Mouse (Mus musculus): ENCODE results near the gene Nap1l4. TPM values are rescaled to one million over a fixed set of nuclear protein-coding genes. Genes with fewer than 3 reads are reported as not detected.

Nap1l4 gene
- polyA plus RNA-seq (2014; fragmentation: Nextera tagmentation; extraction: Ambion mirVana): 179 and 180 TPM in 2 replicates

DNA sequence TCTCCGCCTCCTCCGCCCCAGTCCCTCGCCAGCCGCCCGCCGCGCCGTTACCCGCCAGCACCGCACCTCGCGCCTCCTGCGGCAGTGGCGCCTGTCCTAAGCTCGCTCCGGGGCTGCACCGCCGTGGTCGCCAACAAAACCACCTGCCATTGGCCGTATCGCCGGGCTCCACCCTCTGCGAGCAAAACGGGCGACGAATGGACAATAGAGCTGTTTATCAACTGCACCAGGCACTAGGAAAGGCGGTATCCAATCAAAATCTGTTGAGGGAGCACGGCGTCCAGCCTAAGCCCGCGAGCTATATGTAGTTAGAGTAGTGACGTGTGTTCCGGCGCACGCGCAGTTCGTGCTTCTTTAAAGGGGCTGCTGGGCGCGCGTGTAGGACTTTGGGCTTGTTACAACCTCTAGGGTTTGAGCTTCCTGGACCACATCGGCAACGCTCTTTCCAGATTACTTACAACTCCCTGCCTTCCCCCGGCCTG, at the start of gene Nap1l4:
TSS of gene Nap1l4 (minus strand) at position 131 of the 482 bp plus-strand sequence.
- ATAC-seq: peak; percentile 99
- WGBS: under 1% methylated on average over 40 of the region's 43 CpGs

DNA sequence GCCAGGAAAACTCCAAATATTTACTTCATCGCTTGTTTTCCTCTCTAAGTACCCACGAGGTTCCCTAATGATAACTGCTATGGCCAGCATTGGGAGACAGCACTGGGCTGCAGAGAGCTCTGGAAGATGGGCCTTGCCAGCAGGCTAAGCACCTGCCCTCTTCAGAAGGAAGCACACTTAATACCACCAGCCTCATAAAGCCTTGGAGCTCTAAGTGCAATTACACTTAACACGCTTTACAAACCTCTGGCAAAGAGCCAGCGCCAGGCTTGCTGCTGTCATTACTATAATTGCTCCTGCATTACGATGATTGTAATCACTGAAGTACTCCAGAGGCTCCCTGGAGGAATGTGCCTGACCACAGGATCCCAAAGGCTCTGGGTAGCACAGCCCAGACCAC, 46.0 kb upstream of the Nap1l4 start:
- DNase-seq (ENCODE audit: low spot score): peak; percentile 81
- H3K9ac ChIP-seq (ENCODE audit: low read length): no peak overlapping the region
- 49% methylated on average over 5 of the region's 5 CpGs for WGBS

More for the DNA sequence above, at the start of gene Nap1l4:
- peak; percentile 100 for DNase-seq (ENCODE audit: low spot score)
- H3K36me3 ChIP-seq (ENCODE audit: control insufficient read depth, insufficient read depth, low read length): peaks cover under 1% of the 10 kb centered on the region
- peak within 1 kb of the TSS; percentile 86 for H3K4me2 ChIP-seq (ENCODE audit: low read length)
- no peaks in the 10 kb centered on the region for H3K27me3 ChIP-seq (replicated peaks; ENCODE audit: control insufficient read depth, insufficient read depth, low read length)
- no peaks in the 10 kb centered on the region for H3K9me3 ChIP-seq (replicated peaks; ENCODE audit: control insufficient read depth, low read length)
- H3K9ac ChIP-seq (ENCODE audit: low read length): peak within 1 kb of the TSS; percentile 92
- peak within 1 kb of the TSS; percentile 92 for H3K27ac ChIP-seq (ENCODE audit: low read depth, low read length)
- peaks cover 17% of the 10 kb centered on the region for H3K4me1 ChIP-seq (ENCODE audit: control insufficient read depth, insufficient read depth, low read length)
- peak within 1 kb of the TSS; percentile 94 for H3K4me3 ChIP-seq (ENCODE audit: low read depth, low read length)

DNA sequence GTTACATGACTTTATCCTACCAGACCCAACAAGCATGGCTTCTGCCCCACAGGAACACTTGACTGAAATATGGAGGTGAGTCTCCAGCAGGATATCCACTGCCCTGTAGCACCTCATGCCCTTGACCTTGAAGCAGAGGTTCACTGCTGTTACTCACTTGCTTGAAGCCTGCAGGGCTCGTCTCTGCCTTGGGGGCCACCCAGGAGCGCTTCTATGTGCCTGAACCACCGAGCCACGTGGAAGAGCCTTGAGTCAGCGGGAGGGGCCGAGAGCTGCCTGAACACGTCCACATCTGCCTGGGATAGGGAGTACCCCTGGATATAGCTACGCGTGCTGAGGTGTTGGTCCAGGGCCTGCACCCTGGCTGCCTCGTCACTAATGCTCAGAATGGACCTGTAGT, 43.3 kb upstream of the Nap1l4 start:
- H3K4me2 ChIP-seq (ENCODE audit: low read length): no peak overlapping the region
- no peaks in the 10 kb centered on the region for H3K4me1 ChIP-seq (ENCODE audit: control insufficient read depth, insufficient read depth, low read length)
- no peak overlapping the region for H3K27ac ChIP-seq (ENCODE audit: low read depth, low read length)
- WGBS: 91% methylated on average over 10 of the region's 10 CpGs
- no peak overlapping the region for H3K9ac ChIP-seq (ENCODE audit: low read length)
- no peaks in the 10 kb centered on the region for H3K27me3 ChIP-seq (replicated peaks; ENCODE audit: control insufficient read depth, insufficient read depth, low read length)
- H3K36me3 ChIP-seq (ENCODE audit: control insufficient read depth, insufficient read depth, low read length): peaks cover 54% of the 10 kb centered on the region
- H3K9me3 ChIP-seq (replicated peaks; ENCODE audit: control insufficient read depth, low read length): no peaks in the 10 kb centered on the region
- H3K4me3 ChIP-seq (ENCODE audit: low read depth, low read length): no peak overlapping the region
- ATAC-seq (no peak), DNase-seq (ENCODE audit: low spot score) (no peak)

More for the DNA sequence above, 46.0 kb upstream of the Nap1l4 start:
- Histone ChIP-seq H3K36me3 (ENCODE audit: control insufficient read depth, insufficient read depth, low read length) (peaks cover 30% of the 10 kb centered on the region), H3K4me1 (ENCODE audit: control insufficient read depth, insufficient read depth, low read length) (peaks cover 8% of the 10 kb centered on the region), H3K4me2 (ENCODE audit: low read length) (no peak overlapping the region), H3K27me3 (replicated peaks; ENCODE audit: control insufficient read depth, insufficient read depth, low read length) (no peaks in the 10 kb centered on the region), H3K9me3 (replicated peaks; ENCODE audit: control insufficient read depth, low read length) (no peaks in the 10 kb centered on the region), H3K4me3 (ENCODE audit: low read depth, low read length) (no peak overlapping the region), H3K27ac (ENCODE audit: low read depth, low read length) (0 out of 2 replicates have a peak overlapping the region, but pooled peaks have one; percentile 21)
- peak; percentile 53; the same call in 1 of the 2 replicates for ATAC-seq

DNA sequence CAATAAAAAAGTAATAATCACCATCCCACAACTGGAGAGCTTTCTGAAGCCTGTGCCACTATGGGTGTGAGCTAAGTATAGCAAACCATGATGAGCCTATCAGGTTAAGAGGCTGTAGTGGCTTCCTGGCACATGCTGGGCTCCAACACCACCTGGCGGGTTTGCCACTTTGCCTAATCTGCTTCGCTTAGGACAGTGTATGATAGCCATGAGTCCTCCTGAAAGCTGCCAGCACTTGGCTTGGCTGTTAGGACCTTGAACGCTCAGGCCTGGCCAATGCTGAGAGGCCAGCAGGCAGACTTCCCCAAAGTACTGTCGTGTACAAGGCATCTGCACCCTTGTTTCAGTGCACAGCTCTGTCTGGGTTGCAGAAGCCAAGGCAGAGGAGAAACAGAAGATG, 39.1 kb upstream of the Nap1l4 start:
- H3K27me3 ChIP-seq (replicated peaks; ENCODE audit: control insufficient read depth, insufficient read depth, low read length): no peaks in the 10 kb centered on the region
- no peak overlapping the region for H3K9ac ChIP-seq (ENCODE audit: low read length)
- H3K4me1 ChIP-seq (ENCODE audit: control insufficient read depth, insufficient read depth, low read length): no peaks in the 10 kb centered on the region
- ATAC-seq (no peak), DNase-seq (ENCODE audit: low spot score) (no peak)
- H3K27ac ChIP-seq (ENCODE audit: low read depth, low read length): no peak overlapping the region
- H3K9me3 ChIP-seq (replicated peaks; ENCODE audit: control insufficient read depth, low read length): no peaks in the 10 kb centered on the region
- no peak overlapping the region for H3K4me3 ChIP-seq (ENCODE audit: low read depth, low read length)
- WGBS: 91% methylated on average over 4 of the region's 4 CpGs
- H3K36me3 ChIP-seq (ENCODE audit: control insufficient read depth, insufficient read depth, low read length): peaks cover 86% of the 10 kb centered on the region
- no peak overlapping the region for H3K4me2 ChIP-seq (ENCODE audit: low read length)

DNA sequence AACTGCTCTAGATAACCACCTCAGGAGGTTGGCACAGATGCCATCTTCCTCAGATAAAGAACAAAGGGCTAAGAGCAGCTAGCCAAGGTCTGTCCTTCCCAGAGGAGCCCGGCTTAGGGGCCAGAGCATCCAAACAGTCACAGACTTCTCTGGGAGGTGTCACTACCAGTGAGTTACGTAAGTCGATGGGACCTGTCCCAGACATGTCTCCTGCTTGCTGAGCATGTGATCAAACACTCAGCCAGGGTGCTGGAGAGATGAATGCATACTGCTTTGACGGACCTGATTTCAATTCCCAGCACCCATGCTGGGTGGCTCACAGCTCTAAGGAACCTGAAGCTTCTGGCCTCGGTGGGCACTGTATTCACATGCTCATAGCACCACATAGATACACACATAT, 38.7 kb upstream of the Nap1l4 start:
- Histone ChIP-seq H3K4me1 (ENCODE audit: control insufficient read depth, insufficient read depth, low read length) (no peaks in the 10 kb centered on the region), H3K36me3 (ENCODE audit: control insufficient read depth, insufficient read depth, low read length) (peaks cover 90% of the 10 kb centered on the region), H3K27ac (ENCODE audit: low read depth, low read length) (no peak overlapping the region), H3K9me3 (replicated peaks; ENCODE audit: control insufficient read depth, low read length) (no peaks in the 10 kb centered on the region), H3K4me3 (ENCODE audit: low read depth, low read length) (no peak overlapping the region), H3K4me2 (ENCODE audit: low read length) (no peak overlapping the region), H3K9ac (ENCODE audit: low read length) (no peak overlapping the region), H3K27me3 (replicated peaks; ENCODE audit: control insufficient read depth, insufficient read depth, low read length) (no peaks in the 10 kb centered on the region)
- DNase-seq (ENCODE audit: low spot score) (no peak), ATAC-seq (no peak)
- 88% methylated on average over 5 of the region's 5 CpGs for WGBS

DNA sequence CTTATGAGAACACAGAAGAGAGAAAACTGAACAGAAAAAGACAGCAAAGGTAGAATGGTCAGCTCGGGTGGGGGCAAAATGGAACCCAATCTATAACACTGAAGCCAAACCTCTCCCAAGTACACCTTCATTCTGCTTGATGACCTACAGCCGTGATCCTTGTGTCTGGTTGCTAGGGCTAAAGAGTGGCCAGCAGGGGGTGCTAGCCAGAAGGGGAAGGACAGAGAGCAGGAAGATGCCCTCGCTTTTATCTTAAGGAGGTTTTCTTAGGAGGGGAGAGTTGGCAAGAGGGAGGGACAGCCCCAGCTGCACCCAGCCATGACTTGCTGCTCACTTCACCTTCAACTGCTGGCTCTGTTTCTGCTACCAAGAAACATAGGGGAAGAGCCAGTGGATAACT, 35.0 kb upstream of the Nap1l4 start:
- Histone ChIP-seq H3K27ac (ENCODE audit: low read depth, low read length) (no peak overlapping the region), H3K4me3 (ENCODE audit: low read depth, low read length) (no peak overlapping the region), H3K4me2 (ENCODE audit: low read length) (no peak overlapping the region), H3K36me3 (ENCODE audit: control insufficient read depth, insufficient read depth, low read length) (peaks cover 79% of the 10 kb centered on the region), H3K27me3 (replicated peaks; ENCODE audit: control insufficient read depth, insufficient read depth, low read length) (no peaks in the 10 kb centered on the region), H3K9ac (ENCODE audit: low read length) (no peak overlapping the region), H3K9me3 (replicated peaks; ENCODE audit: control insufficient read depth, low read length) (no peaks in the 10 kb centered on the region), H3K4me1 (ENCODE audit: control insufficient read depth, insufficient read depth, low read length) (no peaks in the 10 kb centered on the region)
- ATAC-seq (no peak), DNase-seq (ENCODE audit: low spot score) (peak; percentile 53)
- 40% methylated on average over 3 of the region's 3 CpGs for WGBS

DNA sequence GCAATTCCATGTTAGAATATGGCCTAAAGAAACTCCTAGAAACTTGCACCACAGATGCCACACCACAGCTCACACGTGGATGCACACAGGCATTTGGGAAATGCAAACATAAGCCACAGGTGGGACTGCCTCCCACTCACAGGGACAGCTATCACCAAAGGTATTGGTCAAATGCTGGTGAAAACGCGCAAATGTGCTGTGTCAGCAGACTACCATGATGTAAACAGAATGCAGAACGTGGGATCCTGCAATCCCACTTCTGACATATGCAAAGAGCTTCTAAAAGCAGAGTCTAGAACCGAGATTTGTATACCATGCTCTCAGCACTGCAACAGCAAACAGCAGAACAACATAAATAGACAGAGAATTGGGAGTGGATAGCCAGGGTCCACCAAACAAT, 34.1 kb upstream of the Nap1l4 start:
- Histone ChIP-seq H3K9me3 (replicated peaks; ENCODE audit: control insufficient read depth, low read length) (no peaks in the 10 kb centered on the region), H3K4me1 (ENCODE audit: control insufficient read depth, insufficient read depth, low read length) (no peaks in the 10 kb centered on the region), H3K4me3 (ENCODE audit: low read depth, low read length) (no peak overlapping the region), H3K9ac (ENCODE audit: low read length) (no peak overlapping the region), H3K36me3 (ENCODE audit: control insufficient read depth, insufficient read depth, low read length) (peaks cover 77% of the 10 kb centered on the region), H3K27me3 (replicated peaks; ENCODE audit: control insufficient read depth, insufficient read depth, low read length) (no peaks in the 10 kb centered on the region), H3K27ac (ENCODE audit: low read depth, low read length) (no peak overlapping the region), H3K4me2 (ENCODE audit: low read length) (no peak overlapping the region)
- WGBS: 95% methylated on average over 5 of the region's 5 CpGs
- DNase-seq (ENCODE audit: low spot score) (no peak), ATAC-seq (no peak)

DNA sequence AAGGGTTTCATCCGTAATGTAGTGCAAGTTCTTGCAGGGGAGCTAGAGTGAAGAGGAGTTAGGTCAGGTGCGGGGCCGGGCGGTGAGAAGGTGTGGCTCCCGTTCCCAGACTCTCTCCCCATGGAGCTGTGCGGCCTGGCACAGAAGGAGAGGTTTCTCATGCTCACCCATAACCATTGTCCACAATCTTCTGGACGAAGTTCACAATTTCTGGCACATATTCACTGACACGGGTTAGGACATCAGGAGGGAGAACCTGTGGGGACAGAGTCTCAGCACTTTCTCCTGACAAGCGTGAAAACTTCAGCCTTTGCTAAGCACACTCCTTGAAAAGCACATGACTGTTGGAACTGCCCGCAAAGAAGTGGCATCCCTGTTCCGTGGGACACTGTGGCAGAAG, 26.8 kb upstream of the Nap1l4 start:
- 95% methylated on average over 11 of the region's 11 CpGs for WGBS
- no peak for ATAC-seq

DNA sequence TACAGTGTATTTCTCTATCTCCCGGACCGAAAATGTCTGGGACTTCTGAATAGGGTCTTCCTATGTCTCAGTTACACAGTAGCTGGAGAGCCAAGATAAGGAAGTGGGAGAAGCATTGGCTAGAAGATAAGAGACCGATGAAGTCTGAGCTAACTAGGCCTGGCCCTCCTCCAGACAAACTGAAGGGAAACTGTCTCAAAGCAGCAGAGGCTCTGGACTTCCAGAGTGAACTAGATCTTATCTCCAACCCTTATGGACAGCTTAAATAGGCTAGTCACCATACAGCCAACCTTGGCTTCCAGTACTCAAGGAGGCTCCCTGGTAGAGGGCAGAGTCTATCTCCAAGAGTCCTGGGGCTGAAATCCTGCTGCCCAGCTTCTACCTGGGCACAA, 16.7 kb upstream of the Nap1l4 start:
- no peak overlapping the region for H3K4me2 ChIP-seq (ENCODE audit: low read length)

More for the DNA sequence above, 26.8 kb upstream of the Nap1l4 start:
- no peak overlapping the region for H3K9ac ChIP-seq (ENCODE audit: low read length)
- H3K27me3 ChIP-seq (replicated peaks; ENCODE audit: control insufficient read depth, insufficient read depth, low read length): no peaks in the 10 kb centered on the region
- DNase-seq (ENCODE audit: low spot score): no peak
- H3K4me1 ChIP-seq (ENCODE audit: control insufficient read depth, insufficient read depth, low read length): no peaks in the 10 kb centered on the region
- no peak overlapping the region for H3K4me2 ChIP-seq (ENCODE audit: low read length)
- H3K36me3 ChIP-seq (ENCODE audit: control insufficient read depth, insufficient read depth, low read length): peaks cover 89% of the 10 kb centered on the region
- no peak overlapping the region for H3K4me3 ChIP-seq (ENCODE audit: low read depth, low read length)
- no peak overlapping the region for H3K27ac ChIP-seq (ENCODE audit: low read depth, low read length)
- H3K9me3 ChIP-seq (replicated peaks; ENCODE audit: control insufficient read depth, low read length): no peaks in the 10 kb centered on the region

More for the DNA sequence above, 16.7 kb upstream of the Nap1l4 start:
- H3K9ac ChIP-seq (ENCODE audit: low read length): no peak overlapping the region
- no peaks in the 10 kb centered on the region for H3K27me3 ChIP-seq (replicated peaks; ENCODE audit: control insufficient read depth, insufficient read depth, low read length)
- ATAC-seq (no peak), DNase-seq (ENCODE audit: low spot score) (no peak)
- peaks cover 91% of the 10 kb centered on the region for H3K36me3 ChIP-seq (ENCODE audit: control insufficient read depth, insufficient read depth, low read length)
- H3K4me1 ChIP-seq (ENCODE audit: control insufficient read depth, insufficient read depth, low read length): no peaks in the 10 kb centered on the region
- WGBS: 92% methylated on average over 3 of the region's 3 CpGs
- no peak overlapping the region for H3K27ac ChIP-seq (ENCODE audit: low read depth, low read length)
- H3K4me3 ChIP-seq (ENCODE audit: low read depth, low read length): no peak overlapping the region
- H3K9me3 ChIP-seq (replicated peaks; ENCODE audit: control insufficient read depth, low read length): no peaks in the 10 kb centered on the region
